Mouse (Mus musculus) liver, embryonic 12.5 days (tissue): ENCODE results near the gene Pou6f1. TPM values are rescaled to one million over a fixed set of nuclear protein-coding genes. Genes with fewer than 3 reads are reported as not detected.
"Not testable (repeated sequence)": the region's sequence is repeated elsewhere in the genome, so short reads cannot be mapped to it uniquely, and the experiment has no call there.

Experiments
- ATAC-seq: fragments of 200-750 bp; cut with Nextera tagmentation; 2 replicates; pipeline ENCODE4 v1.8.0; 2017; ENCODE audit warnings: moderate number of reproducible peaks, mild to moderate bottlenecking, moderate library complexity
- H3K27ac ChIP-seq: fragments of 300-500 bp; sonication (generic); 2 replicates; pipeline ENCODE4 v1.5.1; 2016; ENCODE audit warnings: mild to moderate bottlenecking
- H3K27me3 ChIP-seq: fragments of 300-500 bp; sonication (generic); replicated peaks from 2 replicates; pipeline ENCODE4 v1.6.1; 2016; ENCODE audit warnings: mild to moderate bottlenecking, moderate library complexity
- H3K36me3 ChIP-seq: fragments of 300-500 bp; sonication (generic); 2 replicates; pipeline ENCODE4 v1.6.1; 2016; ENCODE audit warnings: mild to moderate bottlenecking, moderate library complexity
- H3K4me1 ChIP-seq: fragments of 300-500 bp; sonication (generic); 2 replicates; pipeline ENCODE4 v1.6.1; 2016
- H3K4me2 ChIP-seq: fragments of 300-500 bp; sonication (generic); 2 replicates; pipeline ENCODE4 v1.6.1; 2016; ENCODE audit warnings: mild to moderate bottlenecking, moderate library complexity
- H3K4me3 ChIP-seq: fragments of 300-500 bp; sonication (generic); 2 replicates; pipeline ENCODE4 v1.5.1; 2016; ENCODE audit warnings: mild to moderate bottlenecking, moderate library complexity
- H3K9ac ChIP-seq: fragments of 300-500 bp; sonication (generic); 2 replicates; pipeline ENCODE4 v1.6.1; 2016; ENCODE audit warnings: mild to moderate bottlenecking, moderate library complexity
- H3K9me3 ChIP-seq: fragments of 300-500 bp; sonication (generic); replicated peaks from 2 replicates; pipeline ENCODE4 v1.6.1; 2016; ENCODE audit warnings: mild to moderate bottlenecking, moderate library complexity
- WGBS: fragments of 180-500 bp; shearing (Covaris S2); methylation state at CpG from one replicate; pipeline ENCODE4 v1.1.7; 2016; ENCODE audit not compliant: insufficient replicate concordance; 5-methylcytosine and 5-hydroxymethylcytosine counted together
- polyA plus RNA-seq: library from polyadenylated mRNA; unstranded; fragments of >200 nt; fragmentation: Nextera tagmentation; extraction: Ambion mirVana; gene quantifications from 2 replicates; pipeline ENCODE4 v1.2.1, GENCODE M21; 2016

Pou6f1 gene
- polyA plus RNA-seq, 1 experiment from 2014 or later: 0.45 TPM

- peak overlapping the region; percentile 92 for H3K4me2 ChIP-seq
- no peaks in the 10 kb centered on the region for H3K27me3 ChIP-seq
- peak; percentile 78 for ATAC-seq
- peak overlapping the region; percentile 99 for H3K27ac ChIP-seq
- H3K4me3 ChIP-seq: peak overlapping the region; percentile 97
- peaks cover 30% of the 10 kb centered on the region for H3K4me1 ChIP-seq
- H3K36me3 ChIP-seq: peaks cover 41% of the 10 kb centered on the region
- H3K9me3 ChIP-seq: no peaks in the 10 kb centered on the region
- WGBS: under 1% methylated on average over 40 of the region's 43 CpGs
- peak overlapping the region; percentile 99 for H3K9ac ChIP-seq
Observed at GRCm38 (mm10) chr15:100615825-100616220, 16.0 kb upstream of the Pou6f1 start.

- ATAC-seq: peak; percentile 80
- under 1% methylated on average over 93 of the region's 99 CpGs for WGBS
- H3K9me3 ChIP-seq: no peaks in the 10 kb centered on the region
Observed at GRCm38 (mm10) chr15:100614996-100615824, 15.4 kb upstream of the Pou6f1 start, which contains the start of gene Dazap2. Gene Dazap2, plus strand, starts transcription at chr15:100615349.

GRCm38 (mm10) chr15:100614218-100614995 lies 14.6 kb upstream of the Pou6f1 start:
- 10% methylated on average over 43 of the region's 43 CpGs for WGBS
- no peaks in the 10 kb centered on the region for H3K9me3 ChIP-seq

More at GRCm38 (mm10) chr15:100614996-100615824, 15.4 kb upstream of the Pou6f1 start, which contains the start of gene Dazap2:
- H3K27ac ChIP-seq: peak within 1 kb of the TSS; percentile 99
- H3K4me3 ChIP-seq: peak within 1 kb of the TSS; percentile 97
- peaks cover 35% of the 10 kb centered on the region for H3K36me3 ChIP-seq
- H3K27me3 ChIP-seq: no peaks in the 10 kb centered on the region
- H3K4me1 ChIP-seq: peaks cover 36% of the 10 kb centered on the region
- peak within 1 kb of the TSS; percentile 99 for H3K9ac ChIP-seq
- peak within 1 kb of the TSS; percentile 92 for H3K4me2 ChIP-seq

GRCm38 (mm10) chr15:100613584-100613983 lies 13.8 kb upstream of the Pou6f1 start:
- Histone ChIP-seq H3K9ac (no peak overlapping the region), H3K27me3 (0 out of 2 replicates have a peak, but pooled peaks cover 3% of the 10 kb centered on the region), H3K27ac (no peak overlapping the region), H3K4me1 (peaks cover 40% of the 10 kb centered on the region), H3K4me3 (peak overlapping the region; percentile 8; the same call in 1 of the 2 replicates), H3K4me2 (peak overlapping the region; percentile 92), H3K9me3 (no peaks in the 10 kb centered on the region), H3K36me3 (peaks cover 19% of the 10 kb centered on the region)
- WGBS: 13% methylated on average over 16 of the region's 16 CpGs
- no peak for ATAC-seq

More at GRCm38 (mm10) chr15:100614218-100614995, 14.6 kb upstream of the Pou6f1 start:
- H3K4me2 ChIP-seq: peak overlapping the region; percentile 92
- peaks cover 40% of the 10 kb centered on the region for H3K4me1 ChIP-seq
- peak overlapping the region; percentile 99 for H3K27ac ChIP-seq
- peak; percentile 70 for ATAC-seq
- peak overlapping the region; percentile 97 for H3K4me3 ChIP-seq
- peak overlapping the region; percentile 76 for H3K9ac ChIP-seq
- H3K27me3 ChIP-seq: 0 out of 2 replicates have a peak, but pooled peaks cover 3% of the 10 kb centered on the region
- peaks cover 27% of the 10 kb centered on the region for H3K36me3 ChIP-seq

GRCm38 (mm10) chr15:100612432-100612831 lies 12.6 kb upstream of the Pou6f1 start:
- ATAC-seq: no peak
- no peaks in the 10 kb centered on the region for H3K9me3 ChIP-seq
- WGBS: 58% methylated on average over 2 of the region's 2 CpGs

GRCm38 (mm10) chr15:100611951-100612350 lies 12.2 kb upstream of the Pou6f1 start:
- Histone ChIP-seq H3K27ac (no peak overlapping the region), H3K9ac (no peak overlapping the region), H3K4me2 (no peak overlapping the region), H3K4me3 (no peak overlapping the region), H3K36me3 (peaks cover 3% of the 10 kb centered on the region), H3K27me3 (peaks cover 9% of the 10 kb centered on the region; the same call in 1 of the 2 replicates), H3K4me1 (peaks cover 36% of the 10 kb centered on the region), H3K9me3 (no peaks in the 10 kb centered on the region)
- ATAC-seq: no peak
- WGBS: 64% methylated on average over 7 of the region's 7 CpGs

More at GRCm38 (mm10) chr15:100612432-100612831, 12.6 kb upstream of the Pou6f1 start:
- peaks cover 6% of the 10 kb centered on the region; the same call in 1 of the 2 replicates for H3K27me3 ChIP-seq
- H3K36me3 ChIP-seq: peaks cover 7% of the 10 kb centered on the region
- no peak overlapping the region for H3K4me2 ChIP-seq
- no peak overlapping the region for H3K27ac ChIP-seq
- H3K4me3 ChIP-seq: no peak overlapping the region
- no peak overlapping the region for H3K9ac ChIP-seq
- peaks cover 39% of the 10 kb centered on the region for H3K4me1 ChIP-seq

GRCm38 (mm10) chr15:100606677-100607076 lies 6.9 kb upstream of the Pou6f1 start:
- WGBS: 71% methylated on average over 8 of the region's 8 CpGs
- ATAC-seq, H3K4me3 ChIP-seq, H3K36me3 ChIP-seq, H3K27ac ChIP-seq, H3K4me2 ChIP-seq, H3K9me3 ChIP-seq, H3K9ac ChIP-seq: not testable (repeated sequence)
- Histone ChIP-seq H3K4me1 (peaks cover 24% of the 10 kb centered on the region; the same call in 1 of the 2 replicates), H3K27me3 (peaks cover 45% of the 10 kb centered on the region)

GRCm38 (mm10) chr15:100601669-100602068 lies 1.9 kb upstream of the Pou6f1 start:
- H3K9me3 ChIP-seq: no peaks in the 10 kb centered on the region
- ATAC-seq: no peak

GRCm38 (mm10) chr15:100600696-100601272 lies 1.0 kb upstream of the Pou6f1 start:
- Histone ChIP-seq H3K4me3 (peak overlapping the region; percentile 66; the same call in 1 of the 2 replicates), H3K4me1 (peaks cover 34% of the 10 kb centered on the region), H3K9ac (no peak overlapping the region), H3K9me3 (no peaks in the 10 kb centered on the region), H3K27ac (no peak overlapping the region), H3K36me3 (no peaks in the 10 kb centered on the region), H3K4me2 (peak overlapping the region; percentile 92), H3K27me3 (peaks cover 90% of the 10 kb centered on the region)
- 19% methylated on average over 21 of the region's 21 CpGs for WGBS
- no peak for ATAC-seq

More at GRCm38 (mm10) chr15:100601669-100602068, 1.9 kb upstream of the Pou6f1 start:
- peaks cover 34% of the 10 kb centered on the region for H3K4me1 ChIP-seq
- H3K4me3 ChIP-seq: no peak overlapping the region
- no peak overlapping the region for H3K27ac ChIP-seq
- 32% methylated on average over 3 of the region's 3 CpGs for WGBS
- H3K4me2 ChIP-seq: no peak overlapping the region
- H3K36me3 ChIP-seq: no peaks in the 10 kb centered on the region
- peaks cover 82% of the 10 kb centered on the region for H3K27me3 ChIP-seq
- H3K9ac ChIP-seq: no peak overlapping the region

GRCm38 (mm10) chr15:100600047-100600695 lies 387 bp upstream of the Pou6f1 start:
- peak overlapping the region; percentile 55 for H3K9ac ChIP-seq
- no peaks in the 10 kb centered on the region for H3K36me3 ChIP-seq
- WGBS: 2% methylated on average over 35 of the region's 35 CpGs
- H3K27ac ChIP-seq: no peak overlapping the region
- peaks cover 85% of the 10 kb centered on the region for H3K27me3 ChIP-seq
- ATAC-seq: peak; percentile 22; the same call in 1 of the 2 replicates
- no peaks in the 10 kb centered on the region for H3K9me3 ChIP-seq
- peaks cover 34% of the 10 kb centered on the region for H3K4me1 ChIP-seq
- H3K4me2 ChIP-seq: peak overlapping the region; percentile 92
- H3K4me3 ChIP-seq: peak overlapping the region; percentile 66

- no peak for ATAC-seq
- Histone ChIP-seq H3K4me1 (peaks cover 24% of the 10 kb centered on the region), H3K27me3 (peaks cover 79% of the 10 kb centered on the region), H3K27ac (no peak overlapping the region), H3K36me3 (no peaks in the 10 kb centered on the region), H3K9me3 (no peaks in the 10 kb centered on the region), H3K4me2 (peak overlapping the region; percentile 92), H3K4me3 (peak overlapping the region; percentile 66), H3K9ac (no peak overlapping the region)
- 2% methylated on average over 12 of the region's 12 CpGs for WGBS
Observed at GRCm38 (mm10) chr15:100598883-100599275, 905 bp downstream of the Pou6f1 start.
